ENCODE assay signal across 10 mouse cellular contexts in the genomic region with DNA sequence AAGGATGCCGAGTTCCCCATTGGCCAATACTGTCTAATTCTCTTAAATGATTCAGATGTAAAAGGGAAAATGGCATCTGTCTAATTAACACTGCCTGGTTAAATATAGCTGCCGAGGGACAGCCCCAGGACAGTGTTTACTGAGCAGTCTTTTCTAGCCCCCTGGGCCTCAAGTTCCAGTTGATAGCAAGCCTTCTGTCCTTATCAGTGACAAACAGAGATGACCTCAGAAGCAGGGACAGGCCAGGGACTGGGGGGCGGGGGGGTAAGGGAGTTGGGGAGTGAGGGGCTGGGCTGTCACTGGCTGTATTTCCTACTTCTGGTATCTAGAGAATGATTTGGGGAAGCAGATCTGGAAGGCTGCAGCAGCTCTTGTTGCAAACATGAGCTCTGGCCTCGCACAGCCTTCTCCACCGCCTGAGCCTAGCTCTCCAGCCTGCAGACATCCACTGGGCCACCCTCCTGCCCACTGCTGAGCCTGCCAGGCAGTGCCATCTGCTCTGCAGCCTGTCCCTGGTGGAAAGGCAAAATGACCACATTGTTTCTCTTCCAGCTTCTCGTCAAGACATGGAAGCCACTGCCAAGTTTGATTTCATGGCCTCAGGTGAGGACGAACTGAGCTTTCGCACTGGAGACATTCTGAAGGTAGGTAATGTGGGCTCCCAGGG. TPM values are rescaled to one million over a fixed set of nuclear protein-coding genes. Genes with fewer than 3 reads are reported as not detected.
DNase-seq lines count a peak whose midpoint lies in the region; ATAC-seq lines count a peak whose summit lies in the region.
"Had no signal": no experiment of that assay in that cellular context is flagged by ENCODE, and none has a peak within 500 bp of the region (broad histone marks: within the 10 kb centered on the region; RNA-seq: fewer than 3 reads in every experiment).

No protein-coding gene starts in this region.

- peaks cover 4% of the 10 kb centered on the region; the same call in 1 of the 2 replicates for H3K27me3 ChIP-seq in forebrain, embryonic 10.5 days (ENCODE audit: poor library complexity, severe bottlenecking)
- no peaks in the 10 kb centered on the region for H3K27me3 ChIP-seq in forebrain, embryonic 16.5 days (replicated peaks; ENCODE audit: control insufficient read depth, insufficient read depth, low read length)
- 0 out of 2 replicates have a peak, but pooled peaks cover 3% of the 10 kb centered on the region for H3K27me3 ChIP-seq in neural tube, embryonic 13.5 days
- peaks cover 36% of the 10 kb centered on the region for H3K27me3 ChIP-seq in limb, embryonic 10.5 days (ENCODE audit: low read depth, poor library complexity, severe bottlenecking)

- DNase-seq in forebrain, embryonic 10.5 days (ENCODE audit: extremely low spot score, low spot score): no peak
- no peak for DNase-seq in neural tube, embryonic 10.5 days (ENCODE audit: extremely low spot score, low spot score)
- DNase-seq in limb, embryonic 10.5 days (ENCODE audit: low spot score): no peak
- DNase-seq in yolk sac, embryonic 10.5 days (ENCODE audit: low spot score): peak; percentile 38
- DNase-seq in thymus, postnatal 4 days: no peak
- no peak for DNase-seq in embryo, embryonic 10 days (ENCODE audit: low spot score)
- DNase-seq: heart, postnatal 4 days had no signal

- H3K4me1 ChIP-seq in forebrain, embryonic 10.5 days: peaks cover 9% of the 10 kb centered on the region
- H3K4me1 ChIP-seq in forebrain, embryonic 16.5 days (replicated peaks; ENCODE audit: control insufficient read depth, insufficient read depth, low read length): 0 out of 2 replicates have a peak, but pooled peaks cover 3% of the 10 kb centered on the region
- H3K4me1 ChIP-seq in neural tube, embryonic 13.5 days (replicated peaks): peaks cover 31% of the 10 kb centered on the region
- H3K4me1 ChIP-seq in limb, embryonic 10.5 days: peaks cover 24% of the 10 kb centered on the region

- ATAC-seq in forebrain, embryonic 16.5 days: no peak
- ATAC-seq in neural tube, embryonic 13.5 days (ENCODE audit: low read depth): 0 out of 2 replicates have a peak, but pooled peaks have one; percentile 36

- no peak overlapping the region for H3K4me2 ChIP-seq in forebrain, embryonic 16.5 days (ENCODE audit: low read length)
- H3K4me2 ChIP-seq in neural tube, embryonic 13.5 days: no peak overlapping the region

- no peaks in the 10 kb centered on the region for H3K9me3 ChIP-seq in forebrain, embryonic 10.5 days
- no peaks in the 10 kb centered on the region for H3K9me3 ChIP-seq in forebrain, embryonic 16.5 days (ENCODE audit: control insufficient read depth, low read length)
- H3K9me3 ChIP-seq in neural tube, embryonic 13.5 days: no peaks in the 10 kb centered on the region
- H3K9me3 ChIP-seq in limb, embryonic 10.5 days (replicated peaks): no peaks in the 10 kb centered on the region

- no peaks in the 10 kb centered on the region for H3K36me3 ChIP-seq in forebrain, embryonic 10.5 days (replicated peaks)
- H3K36me3 ChIP-seq in forebrain, embryonic 16.5 days (ENCODE audit: control insufficient read depth, insufficient read depth): no peaks in the 10 kb centered on the region
- H3K36me3 ChIP-seq in neural tube, embryonic 13.5 days: no peaks in the 10 kb centered on the region
- H3K36me3 ChIP-seq in limb, embryonic 10.5 days: no peaks in the 10 kb centered on the region

- H3K9ac ChIP-seq in forebrain, embryonic 16.5 days (replicated peaks; ENCODE audit: low read depth, low read length): no peak overlapping the region
- H3K9ac ChIP-seq in neural tube, embryonic 13.5 days: no peak overlapping the region

- H3K27ac ChIP-seq in forebrain, embryonic 10.5 days: peak overlapping the region; percentile 76
- H3K27ac ChIP-seq in forebrain, embryonic 16.5 days (ENCODE audit: low read length): no peak overlapping the region
- peak overlapping the region; percentile 7; the same call in 1 of the 2 replicates for H3K27ac ChIP-seq in neural tube, embryonic 13.5 days (replicated peaks)
- peak overlapping the region; percentile 37; the same call in 1 of the 2 replicates for H3K27ac ChIP-seq in limb, embryonic 10.5 days

- peak overlapping the region; percentile 16; the same call in 1 of the 2 replicates for H3K4me3 ChIP-seq in forebrain, embryonic 10.5 days
- no peak overlapping the region for H3K4me3 ChIP-seq in forebrain, embryonic 16.5 days (replicated peaks; ENCODE audit: low read length)
- H3K4me3 ChIP-seq in neural tube, embryonic 13.5 days: no peak overlapping the region
- H3K4me3 ChIP-seq in limb, embryonic 10.5 days: no peak overlapping the region

- WGBS in forebrain, embryonic 10.5 days: 80% methylated on average over 8 of the region's 8 CpGs
- WGBS in forebrain, embryonic 16.5 days: 59% methylated on average over 8 of the region's 8 CpGs
- 55% methylated on average over 8 of the region's 8 CpGs for WGBS in neural tube, embryonic 13.5 days
- WGBS in limb, embryonic 10.5 days: 71% methylated on average over 8 of the region's 8 CpGs

RNA-seq across cellular contexts. Expression of a gene that starts 48.3 kb away (rescaled TPM):
- polyA plus RNA-seq in forebrain, embryonic 10.5 days (2016; fragmentation: Nextera tagmentation; extraction: Ambion mirVana): 0.37 and 0.68 TPM in 2 replicates
- 0.12 TPM in 1 of 2 replicates, not detected in the other for polyA plus RNA-seq in forebrain, embryonic 16.5 days (2015; fragmentation: Nextera tagmentation; extraction: Ambion mirVana)
- 0.22 and 0.28 TPM in 2 replicates for polyA plus RNA-seq in neural tube, embryonic 13.5 days (2015; fragmentation: Nextera tagmentation; extraction: Ambion mirVana)
- polyA plus RNA-seq in limb, embryonic 10.5 days (2016; fragmentation: Nextera tagmentation; extraction: Ambion mirVana): 0.98 and 1.2 TPM in 2 replicates

RNA-seq across cellular contexts. Expression of a gene that starts 50.9 kb away (rescaled TPM):
- polyA plus RNA-seq in forebrain, embryonic 10.5 days (2016; fragmentation: Nextera tagmentation; extraction: Ambion mirVana): 1.4 and 1.5 TPM in 2 replicates
- 0.25 TPM in 1 of 2 replicates, not detected in the other for polyA plus RNA-seq in forebrain, embryonic 16.5 days (2015; fragmentation: Nextera tagmentation; extraction: Ambion mirVana)
- 0.50 and 0.83 TPM in 2 replicates for polyA plus RNA-seq in neural tube, embryonic 13.5 days (2015; fragmentation: Nextera tagmentation; extraction: Ambion mirVana)
- polyA plus RNA-seq in limb, embryonic 10.5 days (2016; fragmentation: Nextera tagmentation; extraction: Ambion mirVana): 0.45 and 1.3 TPM in 2 replicates

RNA-seq across cellular contexts. Expression of a gene that starts 58.3 kb away (rescaled TPM):
- polyA plus RNA-seq in forebrain, embryonic 10.5 days (2016; fragmentation: Nextera tagmentation; extraction: Ambion mirVana): not detected in 2 replicates
- not detected in 2 replicates for polyA plus RNA-seq in forebrain, embryonic 16.5 days (2015; fragmentation: Nextera tagmentation; extraction: Ambion mirVana)
- not detected in 2 replicates for polyA plus RNA-seq in neural tube, embryonic 13.5 days (2015; fragmentation: Nextera tagmentation; extraction: Ambion mirVana)
- polyA plus RNA-seq in limb, embryonic 10.5 days (2016; fragmentation: Nextera tagmentation; extraction: Ambion mirVana): not detected in 2 replicates
- polyA plus RNA-seq: lung, embryonic 16.5 days had no signal
